Mouse (Mus musculus) intestine, embryonic 16.5 days (tissue): ENCODE results near the gene Abhd14a. TPM values are rescaled to one million over a fixed set of nuclear protein-coding genes. Genes with fewer than 3 reads are reported as not detected.

Experiments
- ATAC-seq: fragments of 200-750 bp; cut with Nextera tagmentation; 2 replicates; pipeline ENCODE4 v1.8.0; 2017; ENCODE audit warnings: moderate TSS enrichment, moderate library complexity
- H3K27ac ChIP-seq: fragments of 300-500 bp; sonication (generic); 2 replicates; pipeline ENCODE4 v1.5.1; 2014; ENCODE audit warnings: mild to moderate bottlenecking, low read length
- H3K27me3 ChIP-seq: fragments of 300-500 bp; sonication (generic); replicated peaks from 2 replicates; pipeline ENCODE4 v1.6.1; 2014; ENCODE audit warnings: low read length, control low read depth, mixed read lengths; ENCODE audit not compliant: control insufficient read depth, insufficient read depth
- H3K36me3 ChIP-seq: fragments of 300-500 bp; sonication (generic); 2 replicates; pipeline ENCODE4 v1.6.1; 2014; ENCODE audit warnings: low read length, control low read depth; ENCODE audit not compliant: control insufficient read depth, insufficient read depth
- H3K4me1 ChIP-seq: fragments of 300-500 bp; sonication (generic); 2 replicates; pipeline ENCODE4 v1.6.1; 2014; ENCODE audit warnings: low read length, control low read depth, mixed read lengths; ENCODE audit not compliant: control insufficient read depth, insufficient read depth
- H3K4me2 ChIP-seq: fragments of 300-500 bp; sonication (generic); 2 replicates; pipeline ENCODE4 v1.6.1; 2014; ENCODE audit warnings: low read depth, low read length, control low read depth
- H3K4me3 ChIP-seq: fragments of 300-500 bp; sonication (generic); 2 replicates; pipeline ENCODE4 v1.5.1; 2014; ENCODE audit warnings: mild to moderate bottlenecking, low read length
- H3K9ac ChIP-seq: fragments of 300-500 bp; sonication (generic); 2 replicates; pipeline ENCODE4 v1.6.1; 2014; ENCODE audit warnings: low read depth, low read length
- H3K9me3 ChIP-seq: fragments of 300-500 bp; sonication (generic); 2 replicates; pipeline ENCODE4 v1.6.1; 2016; ENCODE audit warnings: low read length, control low read depth; ENCODE audit not compliant: control insufficient read depth
- WGBS: fragments of 180-500 bp; shearing (Covaris S2); extraction: QIAGEN DNeasy Blood & Tissue Kit; methylation state at CpG from one replicate; pipeline ENCODE4 v1.1.7; 2014; 5-methylcytosine and 5-hydroxymethylcytosine counted together
- polyA plus RNA-seq: library from polyadenylated mRNA; unstranded; fragments of >200 nt; fragmentation: Nextera tagmentation; extraction: Ambion mirVana; gene quantifications from 2 replicates; pipeline ENCODE4 v1.2.1, GENCODE M21; 2015

Gene Abhd14a
- polyA plus RNA-seq, 1 experiment from 2014 or later = 52.0 TPM

DNA sequence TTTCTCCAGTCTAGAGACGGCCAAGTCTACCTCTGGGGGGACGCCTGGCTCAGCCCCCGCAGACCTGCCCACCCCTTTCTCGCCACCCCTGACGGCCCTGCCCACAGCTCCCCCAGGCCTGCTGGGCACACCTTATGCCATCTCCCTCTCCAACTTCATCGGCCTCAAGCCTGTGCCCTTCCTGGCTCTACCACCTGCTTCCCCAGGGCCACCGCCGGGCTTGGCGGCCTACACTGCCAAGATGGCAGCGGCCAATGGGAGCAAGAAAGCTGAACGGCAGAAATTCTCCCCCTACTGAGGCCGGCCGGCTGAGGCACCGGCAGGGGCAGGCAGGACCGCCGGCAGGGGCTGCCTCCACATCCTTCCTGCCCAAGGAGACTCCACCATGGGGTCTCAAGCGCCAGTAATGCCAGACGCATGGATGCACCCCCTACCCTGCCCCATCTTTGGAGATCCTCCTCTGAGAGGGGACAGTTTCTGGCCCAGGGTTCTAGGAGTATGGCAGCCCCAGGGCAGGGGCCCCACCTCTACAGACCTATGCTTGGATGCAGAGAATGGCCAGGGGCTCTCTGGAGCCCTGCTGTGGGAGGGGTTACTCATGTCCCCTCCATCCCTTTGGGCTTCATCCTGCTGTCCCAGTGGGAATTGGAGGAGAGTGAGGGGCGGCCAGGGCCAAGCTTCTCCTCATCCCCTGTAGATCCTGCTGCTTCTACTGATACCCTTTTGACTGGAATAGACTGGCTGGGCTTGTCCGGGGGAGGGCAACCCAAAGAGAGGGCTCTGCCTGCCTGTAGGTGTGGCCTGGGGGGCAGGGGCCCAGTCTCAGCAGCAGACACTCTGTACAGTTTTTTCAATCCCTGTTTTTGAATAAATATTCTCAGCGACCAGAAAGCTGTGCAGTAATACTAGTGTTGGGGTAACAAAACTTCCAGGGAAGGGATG, 15.9 kb upstream of the Abhd14a start:
- no peak for ATAC-seq
- Histone ChIP-seq H3K36me3 (no peaks in the 10 kb centered on the region), H3K27me3 (peaks cover 21% of the 10 kb centered on the region), H3K4me3 (no peak overlapping the region), H3K4me2 (no peak overlapping the region), H3K9ac (no peak overlapping the region), H3K27ac (no peak overlapping the region), H3K4me1 (peaks cover 15% of the 10 kb centered on the region), H3K9me3 (no peaks in the 10 kb centered on the region)
- 85% methylated on average over 21 of the region's 21 CpGs for WGBS

DNA sequence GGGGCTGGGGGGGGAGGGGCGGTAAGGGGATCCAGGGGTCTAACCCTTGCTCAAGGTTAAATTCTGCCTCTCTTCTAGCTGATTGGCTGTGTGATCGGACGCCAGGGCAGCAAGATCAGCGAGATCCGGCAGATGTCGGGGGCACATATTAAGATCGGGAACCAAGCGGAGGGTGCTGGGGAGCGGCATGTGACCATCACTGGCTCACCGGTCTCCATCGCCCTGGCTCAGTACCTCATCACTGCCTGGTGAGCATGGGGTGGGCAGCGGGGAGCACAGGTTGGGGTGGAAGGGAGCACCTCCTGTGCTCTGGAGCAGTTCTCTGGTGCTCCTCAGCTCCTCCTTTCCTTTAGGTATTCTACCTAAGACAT, 14.9 kb upstream of the Abhd14a start:
- Histone ChIP-seq H3K4me1 (peaks cover 16% of the 10 kb centered on the region), H3K27ac (no peak overlapping the region), H3K9me3 (no peaks in the 10 kb centered on the region), H3K27me3 (peaks cover 21% of the 10 kb centered on the region), H3K36me3 (no peaks in the 10 kb centered on the region), H3K4me2 (no peak overlapping the region), H3K9ac (no peak overlapping the region), H3K4me3 (no peak overlapping the region)
- no peak for ATAC-seq
- WGBS = 94% methylated on average over 12 of the region's 12 CpGs

DNA sequence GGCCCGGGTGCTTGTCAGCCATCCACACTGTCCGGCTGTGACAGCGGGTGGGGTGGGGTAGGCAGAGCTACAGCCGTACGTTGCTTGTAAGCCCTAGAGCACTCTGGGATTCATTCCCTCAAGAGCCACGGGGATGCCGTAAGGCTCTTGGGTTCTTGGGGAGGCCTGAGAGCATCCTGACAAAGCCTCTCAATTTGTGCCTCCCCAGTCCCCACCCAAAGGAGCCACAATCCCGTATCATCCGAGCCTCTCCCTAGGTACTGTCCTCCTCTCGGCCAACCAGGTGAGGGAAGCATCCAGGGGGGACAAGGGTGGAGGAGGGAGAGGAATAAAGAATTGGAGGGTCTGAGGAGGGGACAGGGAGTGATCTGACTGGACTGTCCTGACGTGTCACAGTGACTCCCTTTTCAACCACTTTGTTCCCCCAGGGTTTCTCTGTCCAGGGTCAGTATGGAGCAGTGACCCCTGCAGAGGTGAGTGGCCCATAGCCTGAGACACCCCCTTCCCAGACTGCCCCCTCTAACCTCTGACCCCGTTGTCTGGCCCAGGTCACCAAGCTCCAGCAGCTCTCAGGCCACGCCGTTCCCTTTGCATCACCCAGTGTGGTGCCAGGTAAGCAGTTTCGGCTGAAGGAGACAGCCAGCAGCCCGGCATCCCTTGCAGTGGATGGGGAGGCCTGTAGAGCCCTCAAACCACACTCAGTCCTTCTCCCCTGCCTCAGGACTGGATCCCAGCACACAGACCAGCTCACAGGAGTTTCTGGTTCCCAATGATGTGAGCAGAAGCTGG, 14.4 kb upstream of the Abhd14a start:
- Histone ChIP-seq H3K9me3 (no peaks in the 10 kb centered on the region), H3K36me3 (no peaks in the 10 kb centered on the region), H3K27me3 (peaks cover 21% of the 10 kb centered on the region), H3K4me3 (no peak overlapping the region), H3K27ac (no peak overlapping the region), H3K9ac (no peak overlapping the region), H3K4me1 (peaks cover 22% of the 10 kb centered on the region), H3K4me2 (no peak overlapping the region)
- no peak for ATAC-seq
- WGBS = 88% methylated on average over 16 of the region's 16 CpGs

DNA sequence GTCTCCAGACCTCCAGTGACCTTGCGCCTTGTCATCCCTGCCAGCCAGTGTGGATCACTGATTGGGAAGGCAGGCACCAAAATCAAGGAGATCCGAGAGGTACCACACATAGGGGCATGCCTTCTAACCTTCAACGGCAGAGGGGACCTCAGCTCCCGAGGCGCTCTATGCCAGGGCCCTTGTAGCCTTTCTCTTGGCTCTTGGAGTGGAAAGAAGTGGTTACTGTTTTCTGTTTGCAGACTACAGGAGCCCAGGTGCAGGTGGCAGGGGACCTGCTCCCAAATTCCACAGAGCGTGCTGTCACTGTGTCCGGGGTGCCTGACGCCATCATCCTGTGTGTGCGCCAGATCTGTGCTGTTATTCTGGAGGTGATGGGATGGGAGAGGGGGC, 13.5 kb upstream of the Abhd14a start:
- no peak for ATAC-seq

DNA sequence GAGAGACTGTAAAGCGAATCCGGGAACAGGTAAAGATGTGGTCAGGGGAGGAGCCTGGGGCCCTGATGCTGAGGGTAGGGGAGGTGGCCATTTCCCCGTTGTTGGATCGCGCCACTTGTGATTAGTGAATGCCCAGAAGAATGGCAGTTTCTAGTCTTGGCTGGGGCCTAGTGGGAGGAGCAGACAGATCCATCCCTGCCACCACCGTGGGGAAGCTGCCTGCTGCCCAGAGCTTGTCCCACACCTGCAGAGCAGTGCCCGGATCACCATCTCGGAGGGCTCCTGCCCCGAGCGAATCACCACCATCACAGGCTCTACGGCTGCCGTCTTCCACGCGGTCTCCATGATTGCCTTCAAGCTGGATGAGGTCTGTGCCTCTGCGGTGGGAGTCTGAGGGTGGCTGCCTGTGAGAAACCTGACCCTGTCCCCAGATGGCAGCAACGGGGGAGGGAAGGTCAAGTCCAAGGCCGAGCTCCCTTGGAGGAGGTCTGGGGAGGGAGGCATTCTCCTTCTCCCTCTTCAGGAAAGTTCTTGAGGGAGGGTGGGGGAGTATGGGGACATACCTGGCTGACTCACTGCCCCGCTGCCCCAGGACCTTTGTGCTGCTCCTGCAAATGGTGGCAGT, 13.0 kb upstream of the Abhd14a start:
- Histone ChIP-seq H3K4me2 (no peak overlapping the region), H3K9me3 (no peaks in the 10 kb centered on the region), H3K36me3 (no peaks in the 10 kb centered on the region), H3K4me3 (no peak overlapping the region), H3K9ac (no peak overlapping the region), H3K4me1 (peaks cover 33% of the 10 kb centered on the region), H3K27me3 (peaks cover 15% of the 10 kb centered on the region), H3K27ac (no peak overlapping the region)
- WGBS = 79% methylated on average over 18 of the region's 18 CpGs
- ATAC-seq = no peak

More for the DNA sequence above, 13.5 kb upstream of the Abhd14a start:
- Histone ChIP-seq H3K36me3 (no peaks in the 10 kb centered on the region), H3K4me1 (peaks cover 30% of the 10 kb centered on the region), H3K4me3 (no peak overlapping the region), H3K27ac (no peak overlapping the region), H3K4me2 (no peak overlapping the region), H3K9me3 (no peaks in the 10 kb centered on the region), H3K9ac (no peak overlapping the region), H3K27me3 (peaks cover 20% of the 10 kb centered on the region)
- 89% methylated on average over 9 of the region's 9 CpGs for WGBS

DNA sequence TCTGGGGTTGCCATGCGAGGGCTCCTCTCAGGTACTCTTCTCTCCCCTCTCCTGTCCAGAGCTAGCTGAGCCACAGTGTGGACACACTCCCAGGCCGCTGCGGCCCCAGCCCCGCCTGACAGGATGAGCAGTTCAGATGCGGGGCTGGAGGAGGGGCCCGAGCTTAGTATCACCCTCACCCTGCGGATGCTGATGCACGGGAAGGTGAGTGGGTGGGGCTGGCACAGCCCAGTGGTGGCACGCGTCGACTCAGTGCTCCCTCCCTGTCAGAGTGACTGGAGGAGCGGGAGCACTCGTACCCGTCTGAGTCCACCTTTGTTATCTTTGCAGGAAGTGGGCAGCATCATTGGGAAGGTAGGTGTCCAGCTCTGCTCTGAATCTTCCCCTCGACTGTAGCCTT, 12.5 kb upstream of the Abhd14a start:
- WGBS = 75% methylated on average over 15 of the region's 15 CpGs
- no peak overlapping the region for H3K27ac ChIP-seq
- ATAC-seq = no peak

DNA sequence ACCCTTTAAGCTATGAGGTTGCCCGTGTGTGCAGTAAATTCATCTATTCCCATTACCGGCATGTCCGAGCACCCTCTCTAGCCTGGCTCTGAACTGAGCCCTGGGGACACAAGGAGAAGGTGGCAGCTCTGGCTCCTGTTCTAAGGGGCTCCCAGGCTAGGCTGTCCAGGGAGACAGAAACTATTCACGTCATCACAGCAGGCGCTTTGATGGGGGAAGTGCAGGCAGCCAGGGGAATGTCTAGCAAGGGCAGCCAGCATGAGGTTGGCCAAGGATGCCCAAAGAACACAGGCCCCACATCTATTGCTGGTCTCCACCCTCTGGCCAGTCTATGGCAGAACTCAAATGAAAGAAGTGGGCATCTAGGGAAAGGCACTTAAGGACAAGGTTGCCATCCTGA, 10.4 kb upstream of the Abhd14a start:
- no peak overlapping the region for H3K9ac ChIP-seq
- ATAC-seq = no peak

More for the DNA sequence above, 12.5 kb upstream of the Abhd14a start:
- H3K9me3 ChIP-seq = no peaks in the 10 kb centered on the region
- H3K9ac ChIP-seq = no peak overlapping the region
- no peak overlapping the region for H3K4me3 ChIP-seq
- H3K27me3 ChIP-seq = peaks cover 10% of the 10 kb centered on the region; the same call in 1 of the 2 replicates
- peaks cover 33% of the 10 kb centered on the region for H3K4me1 ChIP-seq
- no peaks in the 10 kb centered on the region for H3K36me3 ChIP-seq
- H3K4me2 ChIP-seq = no peak overlapping the region

DNA sequence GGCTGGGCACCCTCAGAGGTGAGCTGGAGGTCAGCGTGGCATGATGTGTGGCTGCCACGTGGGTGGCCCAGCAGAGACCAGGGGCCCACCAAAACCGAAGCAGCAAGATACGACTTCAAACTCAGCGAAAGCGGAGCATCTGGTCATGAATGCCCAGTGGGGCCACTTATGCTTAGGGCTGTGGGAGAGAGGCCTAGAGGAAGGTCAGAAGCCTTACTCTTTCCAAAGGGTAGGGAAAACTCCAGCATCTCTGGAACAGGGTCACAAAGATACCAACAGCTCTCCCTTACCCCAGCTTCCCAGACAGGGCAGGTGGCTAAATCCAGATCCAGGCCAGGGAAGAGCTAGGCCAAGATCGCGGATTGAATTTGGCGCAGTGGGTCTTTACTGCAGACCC, 9.7 kb upstream of the Abhd14a start:
- peak overlapping the region; percentile 26; the same call in 1 of the 2 replicates for H3K27ac ChIP-seq
- H3K4me3 ChIP-seq = no peak overlapping the region
- 0 out of 2 replicates have a peak overlapping the region, but pooled peaks have one; percentile 1 for H3K4me2 ChIP-seq

More for the DNA sequence above, 10.4 kb upstream of the Abhd14a start:
- H3K27ac ChIP-seq = no peak overlapping the region
- H3K27me3 ChIP-seq = no peaks in the 10 kb centered on the region
- H3K4me1 ChIP-seq = peaks cover 37% of the 10 kb centered on the region
- H3K36me3 ChIP-seq = no peaks in the 10 kb centered on the region
- WGBS = 70% methylated on average over 5 of the region's 5 CpGs
- no peak overlapping the region for H3K4me2 ChIP-seq
- no peak overlapping the region for H3K4me3 ChIP-seq
- no peaks in the 10 kb centered on the region for H3K9me3 ChIP-seq

More for the DNA sequence above, 9.7 kb upstream of the Abhd14a start:
- Histone ChIP-seq H3K9me3 (no peaks in the 10 kb centered on the region), H3K4me1 (peaks cover 41% of the 10 kb centered on the region), H3K27me3 (no peaks in the 10 kb centered on the region), H3K36me3 (no peaks in the 10 kb centered on the region), H3K9ac (peak overlapping the region; percentile 32; the same call in 1 of the 2 replicates)
- no peak for ATAC-seq
- WGBS = 59% methylated on average over 9 of the region's 9 CpGs
